Mouse (Mus musculus): ENCODE measurements around the gene Mdm1.
"Not testable (repeated sequence)": the region's sequence is repeated elsewhere in the genome, so short reads cannot be mapped to it uniquely, and the experiment has no call there.

Gene Mdm1

GRCm38 (mm10) chr10:118122441-118123162 lies 19.0 kb upstream of the Mdm1 start:
- no peak for DNase-seq (ENCODE audit: low read depth, low spot score)

- no peak for DNase-seq (ENCODE audit: low read depth, low spot score)
Measured at GRCm38 (mm10) chr10:118125236-118125635, 16.4 kb upstream of the Mdm1 start.

DNA sequence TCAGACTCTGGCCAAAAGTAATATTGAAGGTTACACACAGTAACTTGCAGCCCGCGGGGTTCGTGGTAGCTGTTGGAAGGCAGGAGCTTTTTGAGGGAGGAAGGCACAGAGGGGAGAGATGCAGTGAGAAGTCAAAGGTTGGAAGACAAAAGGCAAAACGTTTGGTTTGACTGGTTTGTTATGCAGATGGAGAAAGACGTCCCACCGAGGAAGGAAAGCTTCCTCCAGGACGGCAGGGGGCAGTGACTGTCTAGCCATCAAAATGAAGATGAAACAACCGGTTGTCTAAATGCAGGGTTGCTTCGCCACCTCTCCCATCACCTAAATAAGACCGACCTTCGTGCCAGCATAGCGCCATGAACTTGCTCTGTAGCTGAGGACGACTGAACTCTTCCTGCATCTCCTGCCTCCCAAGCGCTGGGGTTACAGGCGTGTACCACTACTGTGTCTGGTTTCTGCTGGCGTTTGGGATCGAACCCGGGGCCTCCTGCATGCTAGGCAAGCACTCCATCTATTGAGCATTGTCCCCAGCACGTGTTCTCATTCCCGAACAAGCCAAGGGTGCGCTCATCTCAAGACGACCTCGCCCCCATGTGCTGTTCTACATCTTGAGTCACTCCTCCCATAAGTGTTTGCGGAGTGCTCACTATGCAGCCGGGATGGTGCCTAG lies 15.7 kb upstream of the Mdm1 start:
- DNase-seq (ENCODE audit: low read depth, low spot score) = no peak

- DNase-seq (ENCODE audit: low read depth, low spot score) = no peak
Measured at GRCm38 (mm10) chr10:118129001-118129682, 12.5 kb upstream of the Mdm1 start.

- DNase-seq (ENCODE audit: low read depth, low spot score) = no peak
Measured at GRCm38 (mm10) chr10:118130016-118130415, 11.6 kb upstream of the Mdm1 start.

GRCm38 (mm10) chr10:118132993-118133392 lies 8.6 kb upstream of the Mdm1 start:
- no peak for DNase-seq (ENCODE audit: low read depth, low spot score)

- no peak for DNase-seq (ENCODE audit: low read depth, low spot score)
Measured at GRCm38 (mm10) chr10:118138508-118138907, 3.1 kb upstream of the Mdm1 start.

GRCm38 (mm10) chr10:118139837-118140570 lies 1.6 kb upstream of the Mdm1 start:
- DNase-seq (ENCODE audit: low read depth, low spot score) = no peak

GRCm38 (mm10) chr10:118141884-118142801 lies 532 bp downstream of the Mdm1 start:
- no peak for DNase-seq (ENCODE audit: low read depth, low spot score)

DNA sequence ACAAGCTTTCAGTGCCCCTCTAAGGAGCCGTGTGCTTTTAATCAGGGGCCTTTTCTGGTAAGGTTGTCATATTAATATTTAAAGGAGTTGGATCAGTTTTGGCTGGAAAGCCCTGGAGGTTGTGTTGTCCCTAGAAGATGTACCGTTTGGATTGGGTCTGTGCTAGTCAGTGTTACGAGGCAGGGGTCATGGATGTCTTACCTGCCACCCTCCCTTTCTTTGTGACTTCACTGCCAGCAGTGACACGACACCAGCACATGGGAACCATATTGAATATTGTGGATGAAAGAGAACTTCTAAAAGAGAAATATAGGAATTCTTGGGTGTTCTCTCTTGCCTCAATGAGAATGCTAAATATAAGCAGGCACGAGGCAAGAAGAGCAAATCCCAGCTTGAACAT lies 7.8 kb downstream of the Mdm1 start:
- no peak for DNase-seq (ENCODE audit: low read depth, low spot score)

GRCm38 (mm10) chr10:118150866-118151265 lies 9.3 kb downstream of the Mdm1 start:
- no peak for DNase-seq (ENCODE audit: low read depth, low spot score)

GRCm38 (mm10) chr10:118155932-118156331 lies 14.3 kb downstream of the Mdm1 start:
- DNase-seq (ENCODE audit: low read depth, low spot score) = no peak

DNA sequence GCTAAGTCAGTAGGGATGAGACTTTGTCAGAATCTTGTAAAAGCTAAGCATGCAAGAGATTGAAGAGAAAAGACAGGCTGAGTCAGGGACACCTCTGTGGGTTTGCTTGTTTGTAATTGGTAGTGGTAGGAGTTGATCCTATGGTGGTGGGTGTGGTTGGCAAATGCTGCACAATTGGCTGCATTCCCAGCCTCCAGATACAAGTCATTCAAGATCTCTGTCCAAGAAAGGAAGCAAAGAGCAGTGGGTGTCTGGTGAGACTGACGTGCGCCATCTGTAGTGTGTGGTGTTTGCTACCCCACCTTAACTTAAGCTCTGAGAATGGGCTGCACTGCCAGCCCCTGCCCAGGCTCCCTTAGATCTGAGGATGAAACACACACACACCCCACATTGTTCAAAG lies 19.5 kb downstream of the Mdm1 start:
- DNase-seq (ENCODE audit: low read depth, low spot score) = no peak

DNA sequence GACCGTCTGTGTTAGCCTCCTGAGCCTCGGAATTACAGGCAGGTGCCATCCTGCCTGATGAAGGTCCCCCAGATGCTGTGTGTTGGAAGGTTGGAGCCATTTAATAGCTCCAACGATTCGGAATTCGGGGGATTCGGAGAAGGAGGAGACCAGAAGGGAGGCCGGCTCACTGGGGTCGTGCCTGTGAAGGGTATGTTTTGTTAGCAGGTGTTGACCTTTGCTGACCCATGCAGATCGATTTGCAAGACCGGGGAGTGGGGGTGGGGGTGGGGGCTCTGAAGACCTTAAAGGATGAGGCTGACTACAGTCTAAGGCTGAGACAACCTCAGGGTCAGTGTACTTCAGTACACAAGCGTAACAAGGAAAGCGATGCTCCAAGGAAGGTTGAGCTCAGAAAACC lies 27.6 kb downstream of the Mdm1 start:
- no peak for DNase-seq (ENCODE audit: low read depth, low spot score)

DNA sequence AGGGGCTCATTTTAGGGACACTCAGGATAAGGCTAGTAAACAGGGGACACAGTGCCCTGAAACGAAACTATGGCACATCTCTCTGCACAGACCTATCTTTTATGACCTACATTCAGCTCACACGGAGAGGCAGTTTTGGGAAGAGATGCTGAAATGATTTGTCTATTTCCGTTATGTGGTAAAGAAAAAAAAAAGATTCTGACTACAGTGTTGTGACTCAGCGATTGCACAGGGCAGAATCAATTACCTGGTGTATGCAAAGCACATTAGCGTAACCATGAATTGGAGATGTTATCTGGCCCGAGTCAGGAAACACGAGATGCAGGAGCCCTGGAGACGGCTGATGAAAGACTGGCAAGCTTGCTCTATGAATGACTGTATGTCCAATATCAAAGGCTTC lies 30.8 kb downstream of the Mdm1 start:
- DNase-seq (ENCODE audit: low read depth, low spot score) = no peak

GRCm38 (mm10) chr10:118172876-118173275 lies 31.3 kb downstream of the Mdm1 start:
- no peak for DNase-seq (ENCODE audit: low read depth, low spot score)

DNA sequence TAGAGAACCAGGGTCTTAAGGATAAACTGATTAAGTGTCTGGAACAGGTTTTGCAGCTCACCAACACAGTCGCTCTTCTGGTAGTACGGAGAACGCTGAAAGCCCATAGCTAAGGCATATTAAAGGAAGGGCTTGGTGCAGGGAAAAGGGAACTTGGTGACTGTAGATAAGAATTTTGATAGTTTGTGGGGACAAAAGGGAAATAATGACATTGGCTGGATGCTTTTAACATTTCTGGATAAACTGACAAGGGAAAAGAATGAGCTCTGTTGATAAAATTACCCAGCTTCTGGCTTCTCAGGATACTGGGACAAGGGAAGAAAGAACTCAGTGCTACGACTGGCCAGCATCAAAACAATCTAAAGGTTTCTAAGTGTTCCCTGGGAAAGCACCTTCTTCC lies 33.9 kb downstream of the Mdm1 start:
- not testable (repeated sequence) for DNase-seq (ENCODE audit: low read depth, low spot score)

- DNase-seq (ENCODE audit: low read depth, low spot score) = no peak
Measured at GRCm38 (mm10) chr10:118178735-118179151, 37.1 kb downstream of the Mdm1 start.

DNA sequence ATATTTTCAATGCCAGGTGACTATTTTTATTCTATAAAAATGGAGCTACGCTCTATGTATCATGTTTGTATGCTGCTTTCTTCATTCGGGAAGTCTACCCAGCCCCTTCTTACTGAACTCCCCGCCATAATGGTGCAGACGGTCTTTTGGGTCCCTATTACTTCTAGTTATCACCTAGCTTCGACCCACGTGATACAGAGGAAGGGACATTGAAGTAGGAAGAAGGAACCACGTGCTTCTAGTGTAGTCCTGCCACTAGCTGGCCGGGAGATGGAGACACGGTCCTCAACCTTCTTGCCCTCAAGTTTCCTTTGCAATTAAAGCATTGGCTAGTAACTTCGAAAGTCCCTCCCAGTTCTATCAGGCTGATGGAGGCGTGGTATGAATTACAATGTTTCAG lies 37.7 kb downstream of the Mdm1 start:
- no peak for DNase-seq (ENCODE audit: low read depth, low spot score)

- DNase-seq (ENCODE audit: low read depth, low spot score) = not testable (repeated sequence)
Measured at GRCm38 (mm10) chr10:118195150-118195549, 53.5 kb downstream of the Mdm1 start.

DNA sequence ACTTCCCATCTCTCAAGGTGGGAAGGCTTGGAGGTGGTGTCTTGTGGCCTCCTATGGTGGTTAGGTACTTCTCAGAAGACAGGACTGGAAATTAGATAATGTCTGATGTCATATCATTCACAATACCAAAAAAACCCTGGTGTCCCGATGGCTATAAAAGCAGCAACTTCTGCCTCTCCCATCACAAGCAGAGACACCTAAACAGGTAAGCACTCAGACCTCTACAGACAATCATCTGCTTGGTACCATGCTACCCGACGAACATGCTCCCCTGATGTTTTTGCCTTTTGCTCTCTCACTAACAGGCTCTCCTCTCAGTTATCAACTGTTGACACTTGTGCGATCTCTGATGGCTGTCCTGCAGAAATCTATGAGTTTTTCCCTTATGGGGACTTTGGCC lies 63.0 kb downstream of the Mdm1 start, which contains the start of gene Il22:
TSS of gene Il22 (plus strand) at position 301 of the 400 bp plus-strand sequence.
- DNase-seq (ENCODE audit: low read depth, low spot score) = no peak
